In genomic region chr8:22056850-22057249, GRCm38 (mm10) we compare ENCODE assay signal across 22 mouse cellular contexts. TPM values are rescaled to one million over a fixed set of nuclear protein-coding genes. Genes with fewer than 3 reads are reported as not detected.
A peak's percentile ranks its signal among the peaks of the same experiment; 100 is the strongest.
DNase-seq lines count a peak whose midpoint lies in the region; ATAC-seq and TF ChIP-seq lines count a peak whose summit lies in the region.
"Had no signal": no experiment of that assay in that cellular context is flagged by ENCODE, and none has a peak within 500 bp of the region (broad histone marks: within the 10 kb centered on the region; RNA-seq: fewer than 3 reads in every experiment).

No protein-coding gene starts in this region.

- WGBS in liver, postnatal 0 days (ENCODE audit: insufficient replicate concordance) = 59% methylated on average over 3 of the region's 3 CpGs
- 50% methylated on average over 3 of the region's 3 CpGs for WGBS in liver, embryonic 11.5 days
- 22% methylated on average over 3 of the region's 3 CpGs for WGBS in liver, embryonic 15.5 days (ENCODE audit: insufficient replicate concordance)
- 58% methylated on average over 3 of the region's 3 CpGs for WGBS in stomach, postnatal 0 days
- 91% methylated on average over 3 of the region's 3 CpGs for WGBS in midbrain, embryonic 14.5 days
- WGBS in midbrain, embryonic 15.5 days = 79% methylated on average over 3 of the region's 3 CpGs

- H3K27me3 ChIP-seq in liver, postnatal 0 days (ENCODE audit: insufficient read depth, low read length) = no peaks in the 10 kb centered on the region
- H3K27me3 ChIP-seq in liver, embryonic 11.5 days (replicated peaks; ENCODE audit: control insufficient read depth, insufficient read depth, low read length) = no peaks in the 10 kb centered on the region
- H3K27me3 ChIP-seq in liver, embryonic 15.5 days = no peaks in the 10 kb centered on the region
- no peaks in the 10 kb centered on the region for H3K27me3 ChIP-seq in stomach, postnatal 0 days (ENCODE audit: control insufficient read depth, insufficient read depth, low read length)
- no peaks in the 10 kb centered on the region for H3K27me3 ChIP-seq in midbrain, embryonic 14.5 days (ENCODE audit: control insufficient read depth, insufficient read depth, low read length)
- no peaks in the 10 kb centered on the region; the same call in 1 of the 2 replicates for H3K27me3 ChIP-seq in midbrain, embryonic 15.5 days (replicated peaks)

- no peak overlapping the region for H3K9ac ChIP-seq in liver, postnatal 0 days (replicated peaks)
- no peak overlapping the region; the same call in 1 of the 2 replicates for H3K9ac ChIP-seq in liver, embryonic 11.5 days (ENCODE audit: low read depth, low read length)
- H3K9ac ChIP-seq in liver, embryonic 15.5 days = no peak overlapping the region
- H3K9ac ChIP-seq in stomach, postnatal 0 days (ENCODE audit: low read length) = no peak overlapping the region
- H3K9ac ChIP-seq in midbrain, embryonic 14.5 days (replicated peaks; ENCODE audit: low read length) = no peak overlapping the region
- H3K9ac ChIP-seq in midbrain, embryonic 15.5 days = no peak overlapping the region
- H3K9ac ChIP-seq: embryonic facial prominence, embryonic 15.5 days; forebrain, embryonic 12.5 days; heart, embryonic 15.5 days; hindbrain, embryonic 13.5 days had no signal

- peak; percentile 12 for DNase-seq in liver
- DNase-seq in liver, postnatal 0 days = no peak
- no peak for DNase-seq in liver, embryonic 11.5 days (ENCODE audit: low spot score)
- DNase-seq in stomach, postnatal 0 days (ENCODE audit: low spot score) = peak; percentile 42
- DNase-seq in T-cell, adult 2 months (ENCODE audit: low spot score) = no peak
- DNase-seq in midbrain, embryonic 14.5 days = no peak
- DNase-seq: adrenal gland, postnatal 14 days; cerebellum, adult 11-12 months; cerebellum, adult 9-10 months; cerebellum, postnatal 25 days; gastrocnemius, postnatal 10 days; heart, adult 2 months; heart, postnatal 14 days had no signal

- no peak for TF ChIP-seq EP300 in liver, postnatal 0 days (IDR thresholded peaks at IDR 0.05; ENCODE audit: low read depth)
- TF ChIP-seq EP300 in stomach, postnatal 0 days (optimal IDR thresholded peaks at IDR 0.05) = no peak

- no peak overlapping the region for H3K4me2 ChIP-seq in liver, postnatal 0 days (ENCODE audit: low read depth, low read length)
- peak overlapping the region; percentile 86 for H3K4me2 ChIP-seq in liver, embryonic 11.5 days
- peak overlapping the region; percentile 90 for H3K4me2 ChIP-seq in liver, embryonic 15.5 days
- no peak overlapping the region for H3K4me2 ChIP-seq in stomach, postnatal 0 days (replicated peaks; ENCODE audit: low read depth)
- no peak overlapping the region for H3K4me2 ChIP-seq in midbrain, embryonic 14.5 days (ENCODE audit: low read length)
- H3K4me2 ChIP-seq in midbrain, embryonic 15.5 days = no peak overlapping the region
- H3K4me2 ChIP-seq: embryonic facial prominence, embryonic 15.5 days; forebrain, embryonic 12.5 days; heart, embryonic 11.5 days; heart, embryonic 15.5 days; hindbrain, embryonic 13.5 days had no signal

- H3K4me3 ChIP-seq in liver, postnatal 0 days (ENCODE audit: low read depth, low read length) = no peak overlapping the region
- H3K4me3 ChIP-seq in liver, embryonic 11.5 days (ENCODE audit: low read depth, low read length) = no peak overlapping the region
- H3K4me3 ChIP-seq in liver, embryonic 15.5 days (replicated peaks) = 0 out of 2 replicates have a peak overlapping the region, but pooled peaks have one; percentile 1
- H3K4me3 ChIP-seq in stomach, postnatal 0 days (ENCODE audit: low read depth, low read length) = no peak overlapping the region
- no peak overlapping the region for H3K4me3 ChIP-seq in midbrain, embryonic 14.5 days (replicated peaks; ENCODE audit: low read depth, low read length)
- no peak overlapping the region for H3K4me3 ChIP-seq in midbrain, embryonic 15.5 days
- H3K4me3 ChIP-seq: embryonic facial prominence, embryonic 15.5 days; forebrain, embryonic 12.5 days; heart, adult 2 months; heart, embryonic 15.5 days; hindbrain, embryonic 13.5 days had no signal

- peaks cover 37% of the 10 kb centered on the region for H3K4me1 ChIP-seq in liver, postnatal 0 days (ENCODE audit: insufficient read depth)
- peaks cover 29% of the 10 kb centered on the region for H3K4me1 ChIP-seq in liver, embryonic 11.5 days (replicated peaks; ENCODE audit: control insufficient read depth, insufficient read depth, low read length)
- H3K4me1 ChIP-seq in liver, embryonic 15.5 days (replicated peaks) = peaks cover 70% of the 10 kb centered on the region
- H3K4me1 ChIP-seq in stomach, postnatal 0 days (replicated peaks; ENCODE audit: control insufficient read depth, insufficient read depth) = no peaks in the 10 kb centered on the region; the same call in 1 of the 2 replicates
- H3K4me1 ChIP-seq in midbrain, embryonic 14.5 days (ENCODE audit: control insufficient read depth, insufficient read depth, low read length) = peaks cover 3% of the 10 kb centered on the region; the same call in 1 of the 2 replicates
- peaks cover 10% of the 10 kb centered on the region for H3K4me1 ChIP-seq in midbrain, embryonic 15.5 days

- H3K36me3 ChIP-seq in liver, postnatal 0 days (replicated peaks; ENCODE audit: insufficient read depth, low read length) = no peaks in the 10 kb centered on the region
- peaks cover 2% of the 10 kb centered on the region; the same call in 1 of the 2 replicates for H3K36me3 ChIP-seq in liver, embryonic 11.5 days (ENCODE audit: control insufficient read depth, insufficient read depth, low read length)
- peaks cover 12% of the 10 kb centered on the region; the same call in 1 of the 2 replicates for H3K36me3 ChIP-seq in liver, embryonic 15.5 days (replicated peaks)
- no peaks in the 10 kb centered on the region for H3K36me3 ChIP-seq in stomach, postnatal 0 days (ENCODE audit: control insufficient read depth, insufficient read depth, low read length)
- H3K36me3 ChIP-seq in midbrain, embryonic 14.5 days (ENCODE audit: control insufficient read depth, insufficient read depth, low read length) = no peaks in the 10 kb centered on the region
- H3K36me3 ChIP-seq in midbrain, embryonic 15.5 days (replicated peaks) = no peaks in the 10 kb centered on the region
- H3K36me3 ChIP-seq: embryonic facial prominence, embryonic 15.5 days; forebrain, embryonic 12.5 days; heart, embryonic 15.5 days; hindbrain, embryonic 13.5 days had no signal

- no peaks in the 10 kb centered on the region for H3K9me3 ChIP-seq in liver, postnatal 0 days (ENCODE audit: low read length)
- no peaks in the 10 kb centered on the region for H3K9me3 ChIP-seq in liver, embryonic 11.5 days (ENCODE audit: control insufficient read depth, low read length)
- H3K9me3 ChIP-seq in liver, embryonic 15.5 days (replicated peaks) = no peaks in the 10 kb centered on the region
- no peaks in the 10 kb centered on the region for H3K9me3 ChIP-seq in stomach, postnatal 0 days (ENCODE audit: control insufficient read depth, low read length)
- H3K9me3 ChIP-seq in midbrain, embryonic 14.5 days (ENCODE audit: control insufficient read depth, low read length) = no peaks in the 10 kb centered on the region
- no peaks in the 10 kb centered on the region for H3K9me3 ChIP-seq in midbrain, embryonic 15.5 days
- H3K9me3 ChIP-seq: embryonic facial prominence, embryonic 15.5 days; forebrain, embryonic 12.5 days; heart, embryonic 15.5 days; hindbrain, embryonic 13.5 days had no signal

- ATAC-seq in liver, postnatal 0 days = no peak
- ATAC-seq in liver, embryonic 11.5 days (replicated peaks; ENCODE audit: low FRiP score) = no peak
- no peak for ATAC-seq in liver, embryonic 15.5 days (ENCODE audit: insufficient read depth)
- ATAC-seq in stomach, postnatal 0 days (ENCODE audit: low FRiP score, low TSS enrichment) = no peak
- no peak for ATAC-seq in midbrain, embryonic 14.5 days (ENCODE audit: low FRiP score, low TSS enrichment)
- ATAC-seq in midbrain, embryonic 15.5 days (replicated peaks) = no peak
- ATAC-seq: forebrain, embryonic 16.5 days; hindbrain, postnatal 0 days had no signal

- no peak for TF ChIP-seq CTCF in liver, postnatal 0 days (IDR thresholded peaks at IDR 0.05; ENCODE audit: low read depth)
- no peak for TF ChIP-seq CTCF in stomach, postnatal 0 days (IDR thresholded peaks at IDR 0.05; ENCODE audit: low read depth)

- no peak overlapping the region for H3K27ac ChIP-seq in liver, postnatal 0 days (ENCODE audit: low read depth)
- 0 out of 2 replicates have a peak overlapping the region, but pooled peaks have one; percentile 38 for H3K27ac ChIP-seq in liver, embryonic 11.5 days (ENCODE audit: low read depth, low read length)
- peak overlapping the region; percentile 83 for H3K27ac ChIP-seq in liver, embryonic 15.5 days (replicated peaks)
- H3K27ac ChIP-seq in stomach, postnatal 0 days (replicated peaks) = no peak overlapping the region
- no peak overlapping the region for H3K27ac ChIP-seq in midbrain, embryonic 14.5 days (replicated peaks; ENCODE audit: low read depth, low read length)
- H3K27ac ChIP-seq in midbrain, embryonic 15.5 days = no peak overlapping the region
- H3K27ac ChIP-seq: embryonic facial prominence, embryonic 15.5 days; forebrain, embryonic 12.5 days; heart, adult 2 months; heart, embryonic 15.5 days; hindbrain, embryonic 13.5 days; hindbrain, postnatal 0 days had no signal

RNA-seq across cellular contexts. Expression of gene Atp7b, which starts 3.3 kb away (rescaled TPM):
- polyA plus RNA-seq in liver, postnatal 0 days (2015; fragmentation: Nextera tagmentation; extraction: Ambion mirVana) = 4.7 and 5.7 TPM in 2 replicates
- 24.6 and 25.1 TPM in 2 replicates for polyA plus RNA-seq in liver, embryonic 11.5 days (2014; fragmentation: Nextera tagmentation; extraction: Ambion mirVana)
- 11.6 and 12.3 TPM in 2 replicates for polyA plus RNA-seq in liver, embryonic 15.5 days (2015; fragmentation: Nextera tagmentation; extraction: Ambion mirVana)
- 5.1 and 5.9 TPM in 2 replicates for polyA plus RNA-seq in stomach, postnatal 0 days (2015; fragmentation: Nextera tagmentation; extraction: Ambion mirVana)
- polyA plus RNA-seq in midbrain, embryonic 14.5 days (2014; fragmentation: Nextera tagmentation; extraction: Ambion mirVana) = 1.5 TPM in 2 replicates
- polyA plus RNA-seq in midbrain, embryonic 15.5 days (2015; fragmentation: Nextera tagmentation; extraction: Ambion mirVana) = 1.5 and 1.6 TPM in 2 replicates

RNA-seq across cellular contexts. Expression of gene Alg11, which starts 3.7 kb away (rescaled TPM):
- 7.8 and 8.7 TPM in 2 replicates for polyA plus RNA-seq in liver, postnatal 0 days (2015; fragmentation: Nextera tagmentation; extraction: Ambion mirVana)
- 22.0 and 29.8 TPM in 2 replicates for polyA plus RNA-seq in liver, embryonic 11.5 days (2014; fragmentation: Nextera tagmentation; extraction: Ambion mirVana)
- polyA plus RNA-seq in liver, embryonic 15.5 days (2015; fragmentation: Nextera tagmentation; extraction: Ambion mirVana) = 9.2 and 9.3 TPM in 2 replicates
- 14.6 and 16.1 TPM in 2 replicates for polyA plus RNA-seq in stomach, postnatal 0 days (2015; fragmentation: Nextera tagmentation; extraction: Ambion mirVana)
- polyA plus RNA-seq in midbrain, embryonic 14.5 days (2014; fragmentation: Nextera tagmentation; extraction: Ambion mirVana) = 27.0 and 37.3 TPM in 2 replicates
- 37.8 and 43.2 TPM in 2 replicates for polyA plus RNA-seq in midbrain, embryonic 15.5 days (2015; fragmentation: Nextera tagmentation; extraction: Ambion mirVana)

Comparison
In these comparisons a context has a peak if more than half of its experiments do, and no peak if none do; other contexts are left out.
1. DNase-seq: peak in liver (single experiment) and stomach, postnatal 0 days (single experiment); none in liver, postnatal 0 days (single experiment), liver, embryonic 11.5 days (single experiment), T-cell, adult 2 months (single experiment) and midbrain, embryonic 14.5 days (single experiment).
2. H3K27ac ChIP-seq: peak in liver, embryonic 11.5 days (single experiment) and liver, embryonic 15.5 days (single experiment); none in liver, postnatal 0 days (single experiment), stomach, postnatal 0 days (single experiment), midbrain, embryonic 14.5 days (single experiment) and midbrain, embryonic 15.5 days (single experiment).
3. H3K4me2 ChIP-seq: peak in liver, embryonic 11.5 days (single experiment) and liver, embryonic 15.5 days (single experiment); none in liver, postnatal 0 days (single experiment), stomach, postnatal 0 days (single experiment), midbrain, embryonic 14.5 days (single experiment) and midbrain, embryonic 15.5 days (single experiment).